Mouse (Mus musculus) left cerebral cortex, adult 18-20 months (tissue): ENCODE measurements around the gene Gab3. TPM values are rescaled to one million over a fixed set of nuclear protein-coding genes. Genes with fewer than 3 reads are reported as not detected.
"Not testable (repeated sequence)": the region's sequence is repeated elsewhere in the genome, so short reads cannot be mapped to it uniquely, and the experiment has no call there.

Experiments
- DNase-seq, 2 experiments: peaks; one replicate each; pipeline ENCODE4 v3.0.0; 2021 to 2022; ENCODE audit warnings: low spot score in 2 of 2, mixed read lengths in 1 of 2
- total RNA-seq, 2 experiments: library from RNA; stranded (reverse); gene quantifications; 2 replicates each; pipeline ENCODE4 v1.2.3; 2021

Gab3 gene
- total RNA-seq, 2 experiments from 2014 or later: 1.8 to 2.1 TPM

DNA sequence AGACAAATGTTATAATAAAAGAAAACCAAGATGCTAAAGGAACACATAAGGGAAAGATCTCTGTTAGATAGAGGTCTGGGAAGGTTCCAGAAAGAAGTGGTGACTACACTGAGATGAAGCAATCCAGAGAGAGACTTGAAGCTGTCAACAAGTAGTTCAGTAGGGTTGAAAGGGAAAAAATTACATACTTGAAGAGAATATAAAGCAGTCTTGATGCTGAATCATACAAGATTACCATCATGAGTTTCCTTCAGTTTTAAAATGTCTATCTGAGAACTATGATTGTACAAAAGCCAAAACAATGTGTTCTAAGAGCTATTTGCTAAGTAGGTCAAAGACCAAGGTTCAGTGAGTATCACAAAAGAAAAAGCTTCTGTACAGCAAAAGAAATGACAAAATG lies 48.6 kb downstream of the Gab3 start:
- DNase-seq: no peak

DNA sequence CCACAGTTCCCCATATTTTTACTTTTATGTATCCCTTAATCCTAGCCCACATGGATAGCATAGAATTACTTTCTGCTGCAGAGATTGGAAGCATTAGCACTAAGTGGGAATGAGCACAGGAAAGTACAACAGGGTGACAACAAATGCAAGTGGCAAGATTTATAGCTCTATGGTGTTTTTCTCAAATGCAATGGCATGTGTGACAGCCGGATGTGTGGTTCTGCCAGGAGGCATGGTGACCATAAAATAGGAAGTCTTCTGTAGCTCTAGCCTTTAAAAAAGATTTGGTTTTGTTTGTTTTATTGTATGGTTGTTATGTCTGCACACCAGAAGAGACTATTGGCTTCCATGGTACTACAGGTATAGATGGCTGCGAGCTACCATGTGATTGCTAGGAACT lies 50.1 kb downstream of the Gab3 start:
- no peak for DNase-seq

DNA sequence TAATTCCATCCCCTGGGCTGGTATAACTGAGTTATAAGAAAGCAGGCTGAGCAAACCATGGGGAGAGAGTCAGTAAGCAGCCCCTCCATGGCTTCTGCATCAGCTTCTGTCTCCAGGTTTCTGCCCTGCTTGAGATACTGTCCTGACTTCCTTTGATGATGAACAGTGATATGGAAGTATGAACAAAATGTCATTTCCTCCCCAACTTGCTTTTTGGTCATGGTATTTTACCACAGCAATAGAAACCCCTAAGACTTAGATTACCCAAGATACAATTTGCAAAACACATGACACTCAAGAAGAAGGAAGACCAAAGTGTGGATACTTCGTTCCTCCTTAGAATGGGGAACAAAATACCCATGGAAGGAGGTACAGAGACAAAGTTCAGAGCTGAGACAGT lies 51.2 kb downstream of the Gab3 start:
- DNase-seq: not testable (repeated sequence)

DNA sequence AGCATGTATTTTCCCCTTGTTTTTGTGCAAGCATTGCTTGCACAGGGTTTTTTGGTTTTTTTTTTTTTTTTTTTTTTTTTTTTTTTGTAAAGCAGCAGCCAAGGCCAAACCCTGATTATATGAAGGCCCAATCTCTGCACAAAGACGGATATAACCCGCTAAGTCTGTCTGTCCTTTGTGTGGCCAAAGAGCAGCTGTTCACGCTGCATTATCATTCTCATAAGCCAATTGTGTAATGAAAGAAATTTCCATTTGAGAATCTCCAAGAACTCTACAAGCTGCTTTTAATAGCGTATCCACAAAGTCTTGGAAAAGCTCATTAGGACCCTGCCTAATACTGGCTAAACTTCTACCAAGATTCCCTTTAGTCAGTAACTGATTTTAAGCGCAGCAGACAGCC lies 101.5 kb downstream of the Gab3 start:
- no peak for DNase-seq

DNA sequence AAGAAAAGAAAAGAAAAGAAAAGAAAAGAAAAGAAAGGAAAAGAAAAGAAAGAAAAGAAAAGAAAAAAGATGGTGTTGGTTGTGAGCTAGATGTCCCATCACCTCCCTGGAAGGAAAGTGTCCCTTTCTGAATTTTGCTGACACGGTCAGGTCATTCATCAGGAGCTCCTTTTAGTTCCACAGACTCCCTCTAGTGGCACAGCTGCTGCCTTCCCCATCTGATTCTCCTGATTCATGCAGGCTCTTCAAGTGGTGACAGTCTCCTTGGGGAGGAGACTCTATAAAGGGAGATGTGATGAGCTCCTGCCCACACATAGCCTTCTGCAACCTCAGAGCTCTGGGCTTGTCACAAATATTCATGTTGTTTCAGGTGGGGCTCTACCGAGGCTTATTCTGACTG lies 122.4 kb downstream of the Gab3 start:
- DNase-seq: peak; percentile 24 to 28

DNA sequence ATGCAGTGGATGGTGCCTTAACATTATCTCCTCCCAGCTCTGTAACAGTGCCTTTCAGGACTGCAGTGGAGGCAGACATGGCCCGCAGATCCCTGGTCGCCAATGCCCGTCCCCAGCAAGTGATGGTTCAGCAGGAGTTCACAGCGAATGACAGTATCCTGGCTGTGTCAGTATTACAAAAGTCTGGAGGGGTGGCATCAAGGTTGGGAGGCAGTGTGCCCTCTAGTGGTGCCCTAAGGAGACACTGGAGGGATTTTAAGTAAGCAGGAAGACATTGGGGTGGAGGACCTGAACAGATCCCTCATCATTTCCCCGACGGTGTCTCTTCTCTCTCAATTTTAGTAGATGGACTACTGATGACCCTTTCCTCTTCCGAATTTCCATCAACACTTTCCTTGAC lies 126.1 kb downstream of the Gab3 start:
- peak in 1 of 2 experiments; percentile 2 for DNase-seq

Other genes with a start within 250 kb of the Gab3 start
- under 1 TPM in 1 of 2 experiments, not detected in 1; 0.33 TPM for gene Gm5936, start 248.3 kb downstream of the Gab3 start, total RNA-seq
- gene Dkc1, start 10.4 kb upstream of the Gab3 start, total RNA-seq: 10 to 100 TPM; 34.1 to 40.0 TPM
- 10 to 100 TPM; 39.1 to 39.5 TPM for gene Mpp1, start 45.6 kb upstream of the Gab3 start, total RNA-seq
- gene Smim9, start 78.3 kb upstream of the Gab3 start, total RNA-seq: not detected